Mouse (Mus musculus): ENCODE results near the gene Map2k5.

DNA sequence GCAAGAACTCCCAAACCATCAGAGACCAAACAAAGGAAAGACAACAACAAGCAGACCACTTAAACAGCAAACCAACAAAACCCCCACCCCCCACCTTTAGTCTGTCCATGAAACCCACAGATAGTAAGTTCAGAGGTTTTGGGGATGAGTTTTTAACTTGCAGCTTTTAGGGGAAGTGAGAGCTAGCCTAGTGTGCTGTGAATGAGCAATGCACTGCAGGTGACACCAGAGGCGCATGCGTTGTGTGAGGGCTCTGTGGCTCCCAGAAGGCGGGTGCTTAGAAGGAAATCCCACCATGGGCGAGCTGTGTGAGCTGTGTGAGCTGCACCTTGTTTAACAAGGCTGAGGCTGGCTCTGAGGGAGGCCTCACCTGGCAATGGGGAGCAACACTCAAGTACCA, 184.9 kb downstream of the Map2k5 start:
- TF ChIP-seq CTCF (IDR thresholded peaks at IDR 0.05; ENCODE audit: control insufficient read depth, insufficient read depth, insufficient read length) (no peak), MYOD1 (IDR thresholded peaks at IDR 0.05; ENCODE audit: control insufficient read depth, insufficient read length, low read depth) (no peak), USF1 (IDR thresholded peaks at IDR 0.05; ENCODE audit: low read depth) (no peak), MYOG (IDR thresholded peaks at IDR 0.05; ENCODE audit: control insufficient read depth, extremely low read depth, insufficient read length) (no peak), MAX (IDR thresholded peaks at IDR 0.05) (no peak), CEBPB (IDR thresholded peaks at IDR 0.05; ENCODE audit: low read depth) (no peak)
